Mouse (Mus musculus) megakaryocyte, embryonic 14.5 days (primary cell): ENCODE results near the gene Frem1. TPM values are rescaled to one million over a fixed set of nuclear protein-coding genes. Genes with fewer than 3 reads are reported as not detected.

ENCODE experiments used
- H3K27me3 ChIP-seq: replicated peaks from 2 replicates; pipeline ENCODE3; 2012; ENCODE audit warnings: inconsistent platforms
- H3K36me3 ChIP-seq: replicated peaks from 2 replicates; pipeline ENCODE3; 2012; ENCODE audit warnings: low read length, inconsistent platforms, mixed read lengths
- H3K4me1 ChIP-seq: 2 replicates; pipeline ENCODE4 v1.6.1; 2012; ENCODE audit warnings: inconsistent platforms
- H3K4me3 ChIP-seq: replicated peaks from 2 replicates; pipeline ENCODE3; 2012; ENCODE audit warnings: moderate library complexity, mild to moderate bottlenecking, inconsistent platforms
- H3K9me3 ChIP-seq: 2 replicates; pipeline ENCODE4 v1.6.1; 2012; ENCODE audit warnings: inconsistent platforms
- FLI1 ChIP-seq: IDR thresholded peaks from 2 replicates; pipeline ENCODE4 v1.6.1; 2012; ENCODE audit warnings: low read length, inconsistent platforms, mixed read lengths
- GATA1 ChIP-seq: IDR thresholded peaks from 3 replicates; pipeline ENCODE4 v1.6.1; 2012; ENCODE audit warnings: mixed read lengths, low read length, inconsistent platforms, borderline replicate concordance
- polyA plus RNA-seq: library from polyadenylated mRNA; stranded (reverse); fragments of >175 nt; gene quantifications from 2 replicates; pipeline ENCODE4 v1.2.3, GENCODE M21; 2012; ENCODE audit warnings: low replicate concordance; ENCODE audit not compliant: insufficient read depth

Gene Frem1
- polyA plus RNA-seq, 1 experiment = not detected

DNA sequence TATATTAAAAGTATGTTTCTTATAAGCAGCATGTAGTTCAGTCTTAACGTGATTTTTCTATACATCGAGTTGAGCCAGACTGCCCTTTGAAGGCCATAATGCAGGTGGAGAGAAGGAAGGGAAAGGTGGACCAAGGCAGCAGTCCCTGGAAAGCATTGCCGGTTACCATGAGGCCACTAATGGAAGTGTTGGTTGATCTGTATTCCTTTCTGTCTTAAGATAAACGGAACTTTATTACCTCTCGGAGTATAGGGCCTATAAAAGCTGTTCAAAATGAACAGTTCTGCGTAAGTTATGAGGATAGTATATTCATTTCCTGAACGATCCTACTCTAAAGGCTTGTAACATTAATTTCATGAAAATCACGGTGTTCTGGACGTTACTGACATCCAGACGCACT lies 156.9 kb downstream of the Frem1 start:
- Histone ChIP-seq H3K36me3 (no peaks in the 10 kb centered on the region), H3K9me3 (no peaks in the 10 kb centered on the region), H3K27me3 (peaks cover 2% of the 10 kb centered on the region), H3K4me1 (no peaks in the 10 kb centered on the region), H3K4me3 (no peak overlapping the region)
- TF ChIP-seq FLI1 = no peak
- TF ChIP-seq GATA1 = no peak

DNA sequence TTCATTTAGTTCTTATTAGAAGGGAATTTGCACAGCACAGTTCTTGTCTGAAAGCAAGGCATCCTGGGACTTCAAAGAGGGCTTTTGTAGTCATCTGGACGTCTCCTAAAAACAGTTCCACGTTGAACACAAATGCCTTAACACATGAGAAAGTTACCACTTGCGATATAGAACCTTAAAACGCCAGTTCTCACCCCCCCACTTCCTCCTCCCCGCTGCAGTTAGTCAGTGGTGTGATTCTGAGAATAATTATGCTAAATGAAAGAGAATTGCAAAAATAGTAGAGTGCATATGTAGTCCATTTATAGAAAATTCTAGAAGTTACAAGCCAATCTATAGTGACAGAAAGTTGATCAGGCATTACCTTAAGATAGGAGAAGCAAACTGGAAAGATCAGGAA lies 159.9 kb downstream of the Frem1 start:
- TF ChIP-seq GATA1 = no peak
- no peak for TF ChIP-seq FLI1
- H3K36me3 ChIP-seq = no peaks in the 10 kb centered on the region
- H3K27me3 ChIP-seq = peaks cover 2% of the 10 kb centered on the region
- H3K4me3 ChIP-seq = no peak overlapping the region
- H3K4me1 ChIP-seq = no peaks in the 10 kb centered on the region
- no peaks in the 10 kb centered on the region for H3K9me3 ChIP-seq

- Histone ChIP-seq H3K4me3 (no peak overlapping the region), H3K27me3 (no peaks in the 10 kb centered on the region), H3K36me3 (no peaks in the 10 kb centered on the region), H3K4me1 (no peaks in the 10 kb centered on the region), H3K9me3 (no peaks in the 10 kb centered on the region)
- TF ChIP-seq GATA1 (no peak), FLI1 (no peak)
Measured at GRCm38 (mm10) chr4:82891566-82891965, 160.6 kb downstream of the Frem1 start.

DNA sequence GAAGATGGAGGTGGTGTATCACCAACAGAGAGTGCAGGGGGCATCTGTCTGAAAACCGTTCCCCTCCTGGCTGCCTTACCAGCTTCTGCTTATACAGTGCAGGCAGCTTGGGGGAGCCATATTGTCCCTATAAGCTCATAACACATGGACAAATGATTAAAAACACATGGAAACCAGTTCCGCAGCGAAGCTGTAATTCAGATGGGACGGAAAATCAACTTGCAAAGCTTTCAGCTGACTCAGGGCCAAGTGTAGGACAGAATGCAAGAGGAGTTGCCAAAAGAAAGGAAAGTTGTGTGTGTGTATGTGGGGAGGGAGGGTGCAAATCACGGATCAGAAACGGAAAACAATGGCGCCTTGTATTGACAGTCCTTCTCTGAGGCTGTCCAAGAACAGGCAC lies 161.1 kb downstream of the Frem1 start:
- Histone ChIP-seq H3K9me3 (no peaks in the 10 kb centered on the region), H3K4me3 (no peak overlapping the region), H3K4me1 (no peaks in the 10 kb centered on the region), H3K36me3 (no peaks in the 10 kb centered on the region), H3K27me3 (no peaks in the 10 kb centered on the region)
- TF ChIP-seq FLI1 (no peak), GATA1 (no peak)

DNA sequence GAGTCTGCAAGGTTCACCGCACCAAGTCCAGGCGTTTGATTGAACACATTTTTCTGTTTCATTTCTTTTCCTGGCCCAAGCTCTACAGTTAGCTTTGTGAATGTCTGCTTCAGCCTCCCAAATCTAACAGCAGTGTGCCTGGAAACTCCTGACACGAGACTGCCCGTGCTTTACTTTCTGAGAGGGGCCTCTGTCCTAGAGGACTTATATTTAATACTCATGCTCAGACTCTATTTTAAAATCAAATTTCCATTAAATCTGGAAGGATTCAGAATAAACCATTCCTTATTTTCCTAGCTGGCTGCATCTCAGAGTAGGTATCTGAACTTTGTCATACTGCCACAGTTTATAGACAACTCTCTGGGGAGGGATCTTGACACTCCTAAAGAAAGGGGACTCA lies 161.6 kb downstream of the Frem1 start:
- TF ChIP-seq FLI1 = no peak
- TF ChIP-seq GATA1 = no peak

DNA sequence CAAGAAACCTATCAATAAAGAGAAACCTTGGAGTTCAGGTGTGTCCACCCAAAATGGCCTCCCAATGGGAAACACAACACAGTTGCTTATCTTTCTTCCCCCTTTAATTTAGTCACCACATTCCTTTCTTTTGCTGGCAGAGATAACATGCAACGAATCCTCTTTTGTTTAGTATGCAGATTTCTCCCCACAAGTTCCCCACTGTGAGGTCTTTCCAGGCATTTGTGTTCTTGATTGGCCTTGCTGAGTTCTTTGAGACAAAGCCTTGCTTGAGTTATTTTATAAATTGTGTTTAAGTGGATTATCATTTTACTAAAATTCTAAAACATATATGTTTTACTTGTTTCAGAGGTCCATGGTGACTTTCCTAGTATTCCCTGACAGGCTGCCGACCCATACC lies 166.0 kb downstream of the Frem1 start:
- H3K36me3 ChIP-seq = no peaks in the 10 kb centered on the region
- no peaks in the 10 kb centered on the region for H3K4me1 ChIP-seq
- no peaks in the 10 kb centered on the region for H3K27me3 ChIP-seq
- TF ChIP-seq FLI1 = no peak
- TF ChIP-seq GATA1 = no peak
- H3K4me3 ChIP-seq = no peak overlapping the region
- H3K9me3 ChIP-seq = 0 out of 2 replicates have a peak, but pooled peaks cover 7% of the 10 kb centered on the region

More for the DNA sequence above, 161.6 kb downstream of the Frem1 start:
- H3K4me3 ChIP-seq = no peak overlapping the region
- no peaks in the 10 kb centered on the region for H3K9me3 ChIP-seq
- H3K27me3 ChIP-seq = no peaks in the 10 kb centered on the region
- no peaks in the 10 kb centered on the region for H3K36me3 ChIP-seq
- no peaks in the 10 kb centered on the region for H3K4me1 ChIP-seq

DNA sequence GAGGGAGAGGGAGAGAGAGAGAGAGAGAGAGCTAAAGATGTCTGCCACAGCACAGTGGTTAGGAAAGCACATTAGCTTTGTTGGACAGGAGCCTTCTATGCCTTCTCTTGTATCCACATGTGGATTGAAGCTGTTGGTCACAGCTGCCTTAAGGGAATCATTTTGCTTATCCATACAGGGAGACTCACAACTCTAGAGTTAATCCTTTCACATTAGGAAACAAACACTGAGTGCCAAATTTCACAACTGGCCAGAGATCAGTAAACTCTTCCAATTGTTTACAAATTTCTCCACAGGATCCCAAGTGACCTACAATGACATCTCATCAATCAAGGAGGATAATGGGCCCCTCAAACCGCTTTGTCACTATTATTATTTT lies 166.6 kb downstream of the Frem1 start:
- Histone ChIP-seq H3K4me3 (no peak overlapping the region), H3K36me3 (no peaks in the 10 kb centered on the region), H3K4me1 (no peaks in the 10 kb centered on the region), H3K9me3 (0 out of 2 replicates have a peak, but pooled peaks cover 7% of the 10 kb centered on the region), H3K27me3 (no peaks in the 10 kb centered on the region)
- no peak for TF ChIP-seq GATA1
- TF ChIP-seq FLI1 = no peak

DNA sequence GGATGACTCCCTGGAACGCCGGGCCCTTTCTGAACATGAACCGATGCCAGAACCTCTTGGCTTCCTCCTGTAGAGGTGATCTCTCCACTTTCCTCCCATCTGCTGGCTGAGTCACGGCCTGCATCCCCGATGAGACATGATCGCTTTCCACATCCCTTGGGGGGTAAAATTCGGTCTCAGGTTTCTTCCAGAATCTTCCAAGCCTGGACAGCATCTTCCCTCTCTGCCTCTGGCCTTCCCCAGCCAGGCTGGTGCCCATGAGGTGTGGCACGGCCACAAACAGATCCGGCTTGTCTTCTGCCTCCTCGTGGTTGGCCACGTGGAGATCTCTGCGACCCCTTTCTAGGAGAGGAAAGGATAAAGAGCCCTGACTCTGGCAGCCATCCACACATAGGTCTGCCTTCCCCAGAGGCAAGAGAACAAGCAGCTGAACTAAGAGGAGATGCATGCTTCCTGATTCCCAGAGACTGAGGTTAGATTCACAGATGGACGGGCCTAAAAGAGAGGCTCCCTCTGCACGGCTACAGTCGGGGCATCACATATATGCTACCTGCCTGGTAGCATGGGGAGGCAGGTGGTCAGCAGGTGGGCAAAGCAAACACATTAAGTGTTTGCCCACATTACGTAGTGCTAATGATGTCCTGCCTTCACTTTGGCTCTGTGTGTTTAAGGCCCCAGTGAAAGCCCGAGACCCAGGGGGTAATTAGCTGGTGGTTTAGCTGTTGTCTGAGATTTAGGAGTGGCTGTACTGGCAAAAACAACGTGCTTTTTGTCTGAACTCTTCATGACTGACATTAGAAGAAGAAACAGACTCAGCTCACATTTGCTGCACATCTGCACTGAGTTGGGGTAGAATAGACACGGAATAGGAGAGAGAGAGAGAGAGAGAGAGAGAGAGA lies 167.3 kb downstream of the Frem1 start, which contains the start of gene Cer1:
TSS of gene Cer1 (minus strand) at position 513 of the 899 bp plus-strand sequence.
- no peak within 1 kb of the TSS for H3K4me3 ChIP-seq
- 0 out of 2 replicates have a peak, but pooled peaks cover 7% of the 10 kb centered on the region for H3K9me3 ChIP-seq
- H3K4me1 ChIP-seq = no peaks in the 10 kb centered on the region
- no peaks in the 10 kb centered on the region for H3K27me3 ChIP-seq
- TF ChIP-seq FLI1 (no peak), GATA1 (no peak)
- no peaks in the 10 kb centered on the region for H3K36me3 ChIP-seq

GRCm38 (mm10) chr4:82882500-82882899 lies 169.6 kb downstream of the Frem1 start:
- H3K9me3 ChIP-seq = 0 out of 2 replicates have a peak, but pooled peaks cover 7% of the 10 kb centered on the region
- H3K4me1 ChIP-seq = no peaks in the 10 kb centered on the region
- H3K27me3 ChIP-seq = no peaks in the 10 kb centered on the region
- TF ChIP-seq FLI1 = no peak
- TF ChIP-seq GATA1 = no peak
- no peak overlapping the region for H3K4me3 ChIP-seq
- H3K36me3 ChIP-seq = no peaks in the 10 kb centered on the region

GRCm38 (mm10) chr4:82881366-82881765 lies 170.8 kb downstream of the Frem1 start:
- Histone ChIP-seq H3K9me3 (0 out of 2 replicates have a peak, but pooled peaks cover 7% of the 10 kb centered on the region), H3K4me3 (no peak overlapping the region), H3K27me3 (no peaks in the 10 kb centered on the region), H3K36me3 (no peaks in the 10 kb centered on the region), H3K4me1 (no peaks in the 10 kb centered on the region)
- TF ChIP-seq GATA1 = no peak
- TF ChIP-seq FLI1 = no peak
